Mouse (Mus musculus) ZHBTc4 (cell line): ENCODE measurements at regions not wholly inside any gene's neighbourhood (a gene's known extent, or its start where the extent isn't known, plus 50 kb on each side); places are given as distances from the start of the nearest gene placed in this dataset.

Experiments
- DNase-seq: peaks from one replicate; pipeline ENCODE4 v3.0.0-alpha.2; 2011; ENCODE audit warnings: low read depth, low spot score

DNA sequence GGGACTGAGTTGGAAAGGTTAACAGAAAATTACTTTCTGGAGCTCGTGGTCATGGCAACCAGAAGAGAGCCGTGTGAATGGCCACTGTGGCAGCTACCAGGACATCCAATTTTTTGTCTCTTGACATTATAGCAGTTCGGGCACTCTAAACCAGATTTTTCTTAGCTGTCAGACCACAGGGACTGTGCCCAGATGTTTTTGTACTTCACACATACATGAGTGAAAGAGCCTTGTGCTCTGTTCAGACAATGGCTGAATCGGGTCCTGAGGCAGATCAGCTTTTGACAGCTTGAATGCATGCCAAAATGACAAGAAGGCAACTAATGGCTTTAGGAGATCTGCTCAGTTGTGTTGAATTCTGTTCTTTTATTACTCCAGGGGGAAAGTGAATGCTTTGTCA, 505.2 kb upstream of the Pdzrn3 start:
- DNase-seq, result no peak

DNA sequence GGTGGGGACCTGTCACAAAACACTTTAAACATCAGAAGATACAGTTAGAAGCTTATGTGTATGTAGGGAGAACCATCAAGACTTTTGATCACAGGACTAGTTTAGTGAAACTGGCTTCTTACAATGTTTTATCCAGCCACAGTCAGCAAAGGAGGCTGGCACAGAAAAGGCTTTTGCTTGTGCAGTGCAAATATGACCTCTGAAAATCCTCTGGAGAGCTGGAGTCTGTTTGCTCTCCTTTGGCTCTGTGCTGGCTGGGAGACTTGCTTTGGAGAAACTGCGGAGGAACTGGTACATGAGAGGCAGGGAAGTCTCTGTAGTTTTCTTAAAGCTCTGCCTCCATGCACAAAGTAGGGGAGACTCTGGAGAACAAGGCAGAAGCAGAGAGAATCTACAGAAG, 497.2 kb upstream of the Pdzrn3 start:
- no peak for DNase-seq

DNA sequence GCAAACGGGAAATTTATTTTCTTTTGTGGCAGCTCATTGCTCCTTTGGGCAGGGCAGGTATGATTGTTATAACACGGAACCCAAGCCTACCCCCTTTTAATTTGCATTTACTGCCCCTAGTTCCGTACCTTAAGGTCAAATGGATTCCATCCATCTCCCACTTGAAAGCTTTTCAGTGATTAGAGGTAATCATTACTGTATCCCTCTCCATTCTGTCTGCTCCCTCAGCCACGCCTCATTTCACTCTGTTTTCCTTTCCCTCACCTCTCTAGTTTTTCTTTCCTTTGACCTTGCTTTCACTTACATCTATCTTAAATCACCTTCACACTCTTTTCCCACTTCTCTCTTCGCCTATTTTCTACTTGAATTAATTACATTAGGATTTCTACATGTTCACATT, 481.2 kb upstream of the Pdzrn3 start:
- no peak for DNase-seq

DNA sequence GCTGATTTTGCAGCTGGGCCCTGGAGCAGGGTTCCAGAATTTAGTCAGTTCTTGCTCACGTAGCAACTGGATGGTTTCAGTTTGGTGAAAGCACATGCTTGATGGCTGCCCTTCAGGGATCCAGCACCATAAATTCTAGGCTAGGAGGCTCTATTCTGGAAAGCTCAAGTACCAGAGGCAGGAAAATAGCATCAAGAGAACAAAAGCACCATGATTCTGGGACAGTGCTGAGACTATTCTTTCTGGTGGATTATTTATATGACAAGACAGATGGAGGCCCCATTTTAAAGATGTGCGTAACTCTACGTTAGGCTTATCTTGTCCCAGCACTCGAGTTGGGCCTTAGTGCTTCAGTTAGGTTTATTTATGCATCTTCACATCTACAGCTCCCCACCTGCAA, 463.0 kb upstream of the Pdzrn3 start:
- DNase-seq, result no peak

DNA sequence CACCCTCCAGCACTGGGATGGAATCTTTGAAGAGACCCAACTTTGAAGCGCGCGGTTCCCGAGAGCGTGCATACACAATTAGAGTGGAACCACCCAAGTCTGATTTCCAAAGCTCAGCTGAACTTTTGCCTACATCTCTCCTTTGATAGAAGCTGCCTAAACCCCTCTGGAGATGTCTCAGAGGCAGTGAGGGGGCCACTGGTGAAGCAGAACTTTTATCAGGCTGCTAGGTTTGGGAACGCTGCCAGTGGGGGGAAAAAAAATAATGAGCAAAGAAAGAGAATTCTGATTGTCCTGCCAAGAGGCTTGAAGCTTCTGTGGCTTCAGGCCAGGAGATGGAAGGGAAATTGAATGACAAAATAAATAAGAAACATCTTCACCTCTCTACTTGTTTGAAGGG, 459.9 kb upstream of the Pdzrn3 start:
- peak; percentile 41 for DNase-seq

DNA sequence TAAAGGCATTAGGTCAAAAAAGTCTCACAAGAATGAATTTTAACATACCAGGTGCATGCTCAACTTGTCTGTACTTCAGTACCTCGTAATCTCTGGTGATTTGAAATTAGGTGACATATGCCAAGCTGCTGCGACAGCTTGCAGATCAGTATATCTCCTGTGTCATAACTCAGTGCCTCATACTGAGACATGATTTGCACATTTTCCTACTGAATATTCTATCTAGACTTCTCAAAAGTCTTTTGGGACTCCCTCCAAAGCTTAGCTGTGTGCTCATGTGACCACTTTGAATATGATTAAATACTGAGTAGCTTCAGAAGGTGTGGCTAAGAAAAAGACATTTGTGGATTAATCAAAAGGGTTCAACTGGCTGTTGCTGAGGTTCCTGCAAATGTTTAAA, 416.3 kb upstream of the Pdzrn3 start:
- no peak for DNase-seq

DNA sequence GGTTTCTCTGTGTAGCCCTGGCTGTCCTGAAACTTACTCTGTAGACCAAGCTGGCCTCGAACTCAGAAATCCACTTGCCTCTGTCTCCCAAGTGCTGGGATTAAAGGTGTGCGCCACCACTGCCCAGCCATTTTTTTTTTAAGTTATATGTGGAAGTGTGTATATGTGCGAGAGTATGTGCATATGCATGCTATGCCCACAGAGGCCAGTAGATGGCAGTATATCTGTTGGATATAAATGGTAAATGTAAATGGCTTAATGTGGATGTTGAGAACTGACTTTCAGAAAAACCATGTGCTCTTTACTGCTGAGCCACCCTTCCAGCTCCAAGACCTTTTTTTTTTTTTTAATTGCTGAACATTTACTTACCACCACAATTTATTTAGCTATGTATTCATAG, 400.2 kb upstream of the Pdzrn3 start:
- DNase-seq, result peak; percentile 90

DNA sequence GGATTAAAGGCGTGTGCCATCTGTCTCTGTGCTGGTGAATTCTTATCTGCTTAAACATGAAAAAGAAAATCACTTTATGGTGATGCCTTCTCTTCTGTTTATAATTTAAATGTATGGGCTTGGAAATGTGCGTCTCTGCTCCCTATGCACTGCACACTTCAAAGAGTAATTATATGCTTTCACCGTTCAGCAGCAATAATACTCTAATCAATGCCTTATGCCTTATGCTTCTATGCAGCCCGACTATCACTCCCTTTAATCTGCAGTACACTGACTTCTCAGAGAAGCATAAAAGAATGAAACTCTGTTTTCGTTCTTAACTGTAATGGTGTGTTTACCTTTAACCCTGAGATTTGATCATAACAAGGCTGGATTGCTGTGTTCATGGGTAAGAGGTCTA, 395.5 kb upstream of the Pdzrn3 start:
- DNase-seq, result no peak

DNA sequence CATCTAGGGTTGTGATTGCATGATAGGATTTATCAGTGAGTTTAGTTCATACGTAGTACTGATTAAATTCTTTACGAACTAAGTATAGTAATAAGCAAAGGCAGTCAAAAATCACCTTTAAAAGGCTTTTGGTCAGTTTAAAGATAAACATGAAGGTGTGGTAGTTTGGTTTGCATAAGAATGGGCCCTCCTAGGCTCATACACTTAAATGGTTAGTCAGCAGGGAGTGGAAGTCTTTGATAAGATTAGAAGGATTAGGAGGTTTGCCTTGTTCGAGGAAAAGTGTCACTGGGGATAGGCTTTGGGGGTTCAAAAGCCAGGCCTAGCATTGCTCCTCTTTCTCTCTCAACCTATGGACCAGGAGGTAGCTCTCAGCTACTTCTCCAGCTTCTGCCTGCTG, 357.4 kb upstream of the Pdzrn3 start:
- DNase-seq, result no peak

DNA sequence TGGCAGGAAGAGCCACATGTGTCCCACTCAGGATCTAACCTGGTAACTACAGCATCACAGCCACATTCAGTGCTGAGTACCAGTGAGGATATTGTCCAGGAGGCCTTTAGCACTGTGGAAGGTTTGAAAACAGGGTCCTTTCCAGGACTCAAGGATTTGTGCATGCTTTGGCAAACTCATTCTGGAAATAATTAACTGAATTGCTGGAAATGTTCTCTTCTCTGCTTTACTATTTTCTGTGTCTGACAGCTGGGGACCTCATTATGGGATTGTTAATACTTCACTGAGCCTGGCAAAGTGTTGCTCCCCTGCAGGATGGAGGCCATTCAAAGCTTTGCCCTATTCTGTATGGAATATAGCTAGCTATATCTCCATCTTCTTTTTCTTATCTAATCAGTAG, 342.8 kb upstream of the Pdzrn3 start:
- no peak for DNase-seq

DNA sequence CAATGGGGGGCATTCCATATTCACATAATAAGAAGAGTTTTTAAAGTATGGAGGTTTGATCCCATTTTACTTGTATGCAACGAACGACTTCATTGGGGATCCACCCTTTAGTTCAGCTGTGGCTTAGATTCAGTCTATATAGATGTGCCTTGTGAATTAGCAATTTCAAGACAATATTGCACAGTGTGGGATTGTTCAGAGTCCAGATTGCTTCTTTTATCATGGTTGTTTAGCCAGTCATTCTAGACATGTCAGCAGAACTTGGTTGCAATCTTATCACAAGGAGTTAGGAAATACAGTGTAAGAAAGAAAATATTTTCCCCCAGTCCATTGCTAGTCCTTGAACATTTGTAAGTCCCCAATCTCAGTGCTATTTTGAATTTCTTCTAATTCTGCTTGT, 312.0 kb upstream of the Pdzrn3 start:
- no peak for DNase-seq

DNA sequence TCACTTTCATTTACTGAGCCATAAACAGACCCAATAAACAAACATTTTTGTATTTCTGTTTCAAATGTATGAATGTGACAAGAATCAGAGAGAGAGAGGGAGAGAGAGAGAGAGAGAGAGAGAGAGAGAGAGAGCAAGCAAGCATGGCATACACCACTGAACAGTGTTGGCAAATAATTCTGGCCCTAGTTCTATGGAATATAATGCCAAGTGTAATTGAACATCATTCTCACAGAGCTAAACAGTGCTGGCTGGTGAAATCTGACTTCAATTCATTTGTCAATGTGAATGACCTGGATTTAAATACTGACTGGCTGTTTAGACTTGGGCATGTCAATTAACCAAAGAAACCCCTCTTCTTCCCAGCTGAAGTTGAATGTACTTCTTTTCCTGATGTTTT, 308.9 kb upstream of the Pdzrn3 start:
- no peak for DNase-seq

DNA sequence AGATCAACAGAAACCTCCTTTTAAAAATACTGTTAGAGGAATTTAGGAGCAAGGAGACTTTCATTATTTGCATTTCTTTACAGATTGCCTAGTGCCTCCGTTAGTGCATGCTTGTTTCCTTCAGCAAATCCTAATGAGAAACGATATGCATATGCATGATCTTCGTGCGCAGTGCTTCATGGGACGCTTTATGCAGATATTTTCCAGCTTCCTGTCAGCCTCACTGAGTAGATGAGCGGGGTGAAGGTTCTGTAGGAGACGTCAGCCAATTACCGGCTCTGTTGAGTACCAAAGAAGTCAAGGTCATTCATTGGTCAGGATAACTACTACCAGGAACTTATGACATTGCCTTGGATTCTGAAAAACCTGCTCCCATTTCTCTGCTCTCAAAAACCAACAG, 308.0 kb upstream of the Pdzrn3 start:
- DNase-seq, result no peak

DNA sequence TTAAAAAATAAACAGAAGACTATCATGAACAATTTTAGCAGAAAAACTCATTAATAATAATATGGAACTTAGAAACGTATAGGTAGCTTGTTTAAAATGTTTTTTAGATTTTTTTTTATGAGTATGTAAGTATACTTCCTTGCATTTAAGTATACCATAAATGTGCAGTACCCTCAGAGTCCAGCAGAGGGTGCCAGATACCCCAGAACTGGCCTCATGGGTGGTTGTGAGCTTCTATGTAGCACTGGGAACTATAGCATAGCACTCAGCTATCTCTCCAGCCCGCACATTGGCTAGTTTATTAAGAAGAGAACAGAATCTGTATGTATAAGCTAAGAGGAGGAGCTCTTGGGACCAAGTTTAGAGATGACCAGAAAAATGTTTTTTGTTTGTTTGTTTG, 306.7 kb upstream of the Pdzrn3 start:
- DNase-seq, result peak; percentile 72

DNA sequence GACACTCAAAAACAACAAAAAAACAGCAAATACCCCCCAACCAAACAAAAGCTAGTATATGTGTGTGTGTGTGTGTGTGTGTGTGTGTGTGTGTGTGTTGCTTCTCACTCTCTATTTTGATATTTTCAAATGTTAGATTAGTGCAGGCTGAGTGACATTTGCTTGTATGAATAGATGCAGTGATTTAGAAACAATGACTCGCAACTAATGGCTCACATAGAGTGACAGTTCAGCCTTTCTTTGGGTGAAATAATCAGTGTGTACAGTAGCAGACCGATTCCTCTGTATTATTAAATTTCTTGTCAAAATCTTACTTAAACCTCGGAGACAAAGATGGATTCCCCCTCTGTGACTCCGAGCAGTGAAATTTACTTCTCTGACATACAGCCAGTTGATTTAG, 297.1 kb upstream of the Pdzrn3 start:
- no peak for DNase-seq

DNA sequence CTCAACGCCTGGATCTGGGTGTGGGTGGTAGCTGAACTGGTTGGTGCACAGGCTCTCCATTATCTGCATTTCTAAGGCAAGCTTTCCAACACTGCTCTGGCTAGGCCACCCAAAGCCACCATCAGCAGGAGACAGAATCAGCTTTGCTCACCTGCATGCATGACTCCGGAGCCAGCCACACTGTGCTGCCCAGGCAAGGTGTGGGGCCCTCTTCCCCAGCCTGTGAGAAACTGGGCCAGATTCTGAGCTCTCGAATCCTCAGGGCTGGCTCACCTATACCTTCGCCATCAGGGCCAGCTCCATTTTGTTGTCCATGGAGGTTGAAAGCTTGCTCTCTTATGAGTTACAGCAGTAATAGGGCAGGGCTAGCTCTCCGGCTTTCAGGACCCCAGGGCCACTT, 293.1 kb upstream of the Pdzrn3 start:
- DNase-seq, result no peak

DNA sequence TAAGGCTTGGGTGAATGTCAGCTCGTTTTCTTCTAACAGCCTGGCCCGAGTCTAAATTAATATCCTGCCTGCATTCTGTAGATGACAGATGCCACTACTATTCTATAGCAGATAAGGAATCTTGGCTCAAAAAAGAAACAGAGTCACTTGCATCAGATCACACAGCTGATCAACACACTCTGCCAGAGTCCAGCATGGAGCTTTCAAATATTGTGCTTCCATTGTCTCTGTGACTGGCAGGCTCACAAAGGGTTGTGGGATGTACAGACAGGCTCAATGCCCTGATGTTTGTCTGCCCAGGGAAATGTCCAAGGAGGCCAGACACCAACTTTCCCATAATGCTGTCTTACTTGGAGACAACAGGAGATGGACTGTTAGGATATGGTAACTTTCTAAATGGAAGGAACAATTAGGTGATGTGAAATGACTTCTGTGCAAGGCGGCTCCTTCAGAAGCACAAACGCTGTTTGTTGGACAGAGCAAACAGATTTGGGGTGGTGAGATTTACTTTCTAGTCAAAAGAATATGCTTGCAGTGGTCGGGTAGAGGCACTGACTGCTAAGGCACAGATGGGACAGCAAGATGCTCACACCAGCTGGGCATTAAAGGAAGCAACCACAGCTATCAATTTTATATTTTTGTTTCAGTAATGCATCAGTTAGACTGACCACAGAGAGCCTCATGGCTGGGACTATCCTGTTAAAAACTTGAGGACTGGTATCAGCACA, 291.6 kb upstream of the Pdzrn3 start:
- no peak for DNase-seq

DNA sequence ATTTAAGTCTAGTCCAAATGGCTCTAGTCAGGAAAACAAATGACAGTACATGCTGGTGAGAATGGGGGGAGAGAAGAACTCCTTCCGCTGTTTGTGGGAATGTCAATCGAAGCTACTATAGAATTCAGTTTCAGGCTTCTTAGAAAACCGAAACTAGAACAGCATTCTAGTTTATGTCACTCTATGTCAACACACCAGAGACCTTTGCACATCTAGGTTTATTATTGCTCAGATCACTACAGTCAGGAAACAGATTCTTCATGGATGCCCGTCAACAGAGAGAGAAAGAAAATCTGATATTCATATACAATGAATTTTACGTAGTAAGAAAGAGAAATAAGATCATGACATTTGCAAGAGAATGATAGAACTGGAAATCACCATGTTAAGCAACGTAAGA, 276.7 kb upstream of the Pdzrn3 start:
- DNase-seq, result no peak

DNA sequence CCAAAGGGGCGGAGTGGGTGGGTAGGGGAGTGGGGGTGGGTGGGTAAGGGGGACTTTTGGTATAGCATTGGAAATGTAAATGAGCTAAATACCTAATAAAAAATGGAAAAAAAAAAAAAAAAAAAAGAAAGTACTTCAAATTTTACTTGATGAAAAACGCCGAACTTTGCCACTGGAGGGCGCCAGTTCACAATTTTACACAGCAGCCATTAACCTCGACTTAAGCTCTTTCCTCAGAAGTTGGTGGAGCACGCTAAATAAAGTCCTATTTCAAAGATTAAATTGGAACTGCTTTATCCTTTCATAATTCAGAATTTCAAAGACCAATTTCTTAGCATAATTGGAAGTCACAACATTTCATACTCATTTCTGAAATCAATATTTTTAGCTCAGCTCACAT, 272.7 kb upstream of the Pdzrn3 start:
- DNase-seq, result peak; percentile 65

DNA sequence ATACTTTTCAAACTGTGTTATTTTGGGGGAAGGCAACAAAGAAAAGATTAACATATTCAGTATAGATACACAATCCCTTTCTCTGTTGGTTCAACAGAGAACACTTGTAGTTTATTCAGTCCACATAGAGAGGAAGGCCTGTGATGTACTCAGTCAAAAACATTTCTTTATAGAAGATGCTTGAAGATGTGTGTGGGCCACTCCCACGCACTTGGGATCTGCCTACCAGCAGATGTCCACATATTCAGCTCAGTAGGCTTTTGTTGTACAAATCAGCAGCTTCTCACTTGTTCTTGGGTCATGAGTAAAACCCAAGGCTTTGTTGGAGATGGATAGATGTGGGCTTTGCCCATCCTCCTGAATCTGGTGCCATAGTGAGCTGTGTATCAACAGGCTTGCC, 239.6 kb upstream of the Pdzrn3 start:
- DNase-seq, result no peak

DNA sequence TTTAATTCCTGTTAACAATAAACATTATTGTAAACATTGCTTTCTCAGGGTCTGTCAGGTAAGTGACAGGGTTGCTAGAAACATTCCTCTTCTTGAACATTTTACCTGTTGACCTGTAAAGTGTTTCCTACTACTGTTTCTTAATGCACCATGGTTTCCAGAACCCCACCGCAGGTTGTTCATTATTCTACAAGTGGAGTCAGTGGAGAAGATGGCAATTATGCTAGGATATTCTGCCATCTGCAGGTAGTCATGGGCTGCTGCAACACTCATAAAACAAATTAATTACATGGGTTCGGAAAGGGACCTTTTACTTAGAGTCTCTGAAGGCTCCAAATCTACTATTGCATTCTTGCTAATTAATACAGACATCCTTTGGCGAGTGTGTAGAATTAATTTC, 239.1 kb upstream of the Pdzrn3 start:
- peak; percentile 18 for DNase-seq

DNA sequence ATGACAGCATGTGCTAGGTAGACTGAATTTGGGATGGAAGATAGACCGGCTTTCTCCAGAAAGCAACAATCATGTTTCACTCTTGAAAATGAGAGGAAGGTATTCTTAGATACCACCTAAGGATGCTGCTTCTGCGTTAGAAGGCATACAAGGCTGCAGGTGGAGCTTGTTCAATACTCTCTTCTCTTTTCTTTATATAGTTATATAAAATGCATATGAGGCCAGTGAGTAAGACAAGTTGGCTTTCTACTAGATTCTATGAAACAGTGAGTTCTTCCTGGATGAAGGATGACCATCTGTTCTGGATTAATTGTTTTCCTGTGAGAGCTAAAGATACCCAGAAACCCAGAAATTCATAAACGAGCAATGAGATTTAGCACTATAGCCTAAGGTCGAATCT, 231.3 kb upstream of the Pdzrn3 start:
- no peak for DNase-seq

DNA sequence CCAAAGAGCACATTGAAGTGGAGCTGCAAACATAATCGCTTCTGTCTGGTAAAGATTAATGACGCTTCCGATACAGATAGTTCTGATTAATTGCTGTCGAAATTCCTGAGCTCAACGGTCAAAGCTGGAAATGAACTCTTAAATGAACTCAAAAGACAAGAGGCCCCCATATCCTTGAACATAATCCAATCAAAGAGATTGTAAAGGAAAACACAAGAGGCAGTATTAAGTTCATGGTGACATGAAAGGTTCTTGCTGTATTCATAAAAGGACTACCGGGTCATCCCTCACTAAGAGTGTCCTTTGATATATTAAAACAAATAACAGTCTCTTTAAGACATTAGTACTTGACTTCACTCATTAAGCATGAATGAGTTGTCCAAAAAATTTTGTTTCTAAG, 225.4 kb upstream of the Pdzrn3 start:
- no peak for DNase-seq

DNA sequence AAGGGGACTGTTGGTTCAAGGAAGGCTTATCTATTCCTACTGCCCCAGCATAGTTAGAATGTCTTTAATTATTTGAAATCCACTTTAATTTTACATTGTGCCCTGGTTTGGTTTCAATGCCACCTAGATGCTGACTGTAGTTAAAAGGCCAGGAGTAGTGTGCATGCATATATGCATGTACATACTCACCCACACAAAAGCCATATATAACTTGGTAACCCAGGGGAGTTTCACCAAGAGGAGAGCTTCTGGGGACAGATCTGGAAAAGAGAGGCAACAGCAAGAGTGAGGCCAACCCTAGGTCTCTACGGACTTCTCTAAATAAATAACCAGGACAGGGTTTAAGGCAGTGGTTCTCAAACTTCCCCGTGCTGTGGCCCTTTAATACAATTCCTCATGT, 219.3 kb upstream of the Pdzrn3 start:
- no peak for DNase-seq
